Mouse (Mus musculus) frontal cortex, postnatal 25 days (tissue): ENCODE measurements at regions not wholly inside any gene's neighbourhood (a gene's known extent, or its start where the extent isn't known, plus 50 kb on each side); places are given as distances from the start of the nearest gene placed in this dataset.

Experiments
- DNase-seq, 2 experiments: peaks; one replicate each; pipeline ENCODE4 v3.0.0; 2022; ENCODE audit warnings: low spot score in 2 of 2

DNA sequence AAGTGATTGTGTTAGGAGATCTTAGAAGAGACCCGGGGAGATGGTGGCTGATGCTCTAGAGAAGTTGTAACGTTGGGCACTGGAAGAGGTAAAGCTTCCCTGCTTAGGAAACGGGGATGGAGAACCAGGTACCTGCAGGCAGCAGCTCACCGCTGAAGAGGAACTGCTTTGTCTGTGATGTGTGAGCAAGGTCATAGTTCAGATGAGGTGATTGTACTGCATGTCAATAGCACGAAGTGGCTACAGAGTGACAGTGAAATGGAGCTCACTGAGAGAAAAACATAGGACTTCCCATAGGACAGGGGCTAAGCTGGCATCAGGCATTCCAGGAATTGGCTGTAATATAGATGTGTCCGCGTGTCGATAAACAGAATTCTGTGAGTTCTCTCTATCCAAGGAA is 205.1 kb upstream of the Tet2 start:
- DNase-seq = no peak

DNA sequence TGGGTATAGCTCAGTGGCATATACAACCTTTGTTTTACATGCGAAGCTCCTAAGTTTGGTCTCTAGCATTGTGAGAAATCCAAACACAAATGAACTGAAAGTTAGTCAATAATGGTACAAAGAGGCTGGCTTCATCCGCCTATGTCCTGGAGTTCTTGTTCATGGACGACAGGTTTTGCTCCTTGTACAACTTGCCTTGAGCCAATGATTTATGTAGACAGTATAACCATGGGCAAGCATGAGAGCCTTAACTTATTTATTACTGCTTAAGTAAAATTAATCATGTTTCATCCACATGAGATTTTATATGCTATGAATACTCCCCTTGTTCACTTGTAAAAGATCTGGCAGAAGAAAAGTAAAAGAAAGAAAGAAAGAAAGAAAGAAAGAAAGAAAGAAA is 205.7 kb upstream of the Tet2 start:
- no peak for DNase-seq

DNA sequence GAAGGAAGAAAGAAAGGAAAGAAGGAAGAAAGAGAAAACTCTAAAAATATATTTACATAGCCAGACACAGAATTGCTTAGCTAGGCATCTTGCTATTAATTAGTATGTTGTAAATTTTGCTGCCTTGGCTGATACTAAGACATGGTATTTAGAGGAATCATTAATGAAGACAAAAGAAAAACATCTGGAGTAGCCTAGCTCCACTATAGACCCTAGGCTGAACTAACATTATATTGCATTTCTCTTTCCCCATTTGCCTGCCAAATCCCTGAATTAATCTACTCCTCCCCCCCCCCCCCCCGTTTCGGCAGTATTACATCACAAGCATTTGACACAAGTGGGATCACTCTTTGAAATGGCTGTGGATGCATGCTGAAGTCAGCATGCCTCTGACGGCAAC is 206.1 kb upstream of the Tet2 start:
- DNase-seq = no peak

DNA sequence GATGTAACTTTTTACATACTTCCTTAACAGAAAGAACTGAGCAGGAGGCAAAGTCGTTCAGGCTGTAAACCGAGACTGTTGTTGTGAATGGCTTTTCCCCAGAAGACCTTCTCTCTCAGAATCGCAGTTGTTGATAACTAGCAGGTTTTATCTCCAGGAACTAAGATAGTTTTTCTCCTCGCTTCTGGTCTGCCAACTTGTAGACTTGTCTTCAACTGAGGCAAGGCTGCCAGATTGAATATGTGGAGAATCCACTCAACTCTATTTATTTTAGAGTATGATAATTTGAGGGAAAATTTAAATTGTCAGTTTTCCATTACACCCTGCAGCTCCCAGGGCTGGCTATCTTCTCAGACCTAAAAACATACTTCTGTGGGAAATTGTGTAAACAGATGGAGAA is 206.6 kb upstream of the Tet2 start:
- no peak for DNase-seq

DNA sequence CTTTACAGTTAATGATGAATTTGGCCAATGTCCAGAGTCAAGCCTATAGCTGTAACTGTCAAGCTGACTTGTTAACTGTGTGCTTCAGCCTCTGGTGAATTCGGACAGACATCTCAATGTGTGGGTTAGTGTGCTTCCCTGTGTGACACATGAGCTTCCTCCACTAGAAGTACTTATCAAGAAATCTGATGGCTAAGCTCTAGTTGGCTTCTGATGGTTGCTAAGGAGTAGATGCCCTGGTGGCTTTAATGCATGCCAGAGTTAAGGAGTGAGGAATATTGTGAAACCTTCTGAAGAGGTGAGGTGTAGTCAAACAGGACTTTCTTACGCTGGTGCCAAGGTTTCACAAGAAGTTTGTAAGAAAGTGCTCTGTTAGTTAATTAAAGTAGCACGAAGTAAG is 208.1 kb upstream of the Tet2 start:
- no peak for DNase-seq

DNA sequence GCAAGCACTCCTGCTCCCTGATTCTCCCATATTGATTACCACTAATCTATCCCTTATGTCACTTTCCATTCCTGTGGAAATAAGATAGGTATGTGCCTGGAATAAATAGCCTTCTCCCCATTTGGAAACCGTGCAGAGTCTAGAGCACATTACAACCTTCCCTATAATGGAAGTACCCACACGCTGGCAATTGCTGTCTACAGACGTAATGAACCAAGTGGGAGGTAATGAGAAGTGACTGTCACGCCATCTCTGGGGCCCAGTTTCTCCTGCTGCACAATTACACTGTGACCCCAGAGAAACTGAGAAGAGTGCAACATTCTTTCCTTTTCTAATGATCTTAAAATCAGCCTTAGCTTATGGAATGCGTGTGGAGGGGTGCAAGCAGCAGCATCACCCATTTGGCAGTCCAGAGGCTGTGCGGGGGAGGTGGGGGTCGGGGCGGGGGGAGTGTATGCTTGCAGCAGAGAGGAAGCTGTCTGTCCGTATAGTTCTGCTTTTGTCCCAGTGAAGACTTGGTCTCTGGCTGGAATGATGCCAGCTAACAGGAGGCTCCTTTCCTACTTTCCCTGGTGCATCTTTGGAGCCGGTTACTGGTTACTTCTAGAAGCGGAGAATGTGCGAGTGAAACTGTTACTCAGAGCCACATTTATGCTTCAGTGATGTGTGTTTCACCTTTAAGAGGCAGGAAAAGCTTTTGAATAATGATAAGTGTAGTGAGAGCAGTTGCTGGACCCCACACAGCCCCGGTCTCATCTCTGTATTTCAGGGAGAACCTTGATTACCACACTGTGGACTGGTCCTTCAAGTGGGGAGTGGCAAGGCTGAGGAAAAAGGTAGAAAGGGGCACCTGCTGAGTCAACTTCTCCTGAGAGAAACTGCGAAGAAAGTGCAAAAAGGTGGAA is 209.3 kb upstream of the Tet2 start:
- no peak for DNase-seq

DNA sequence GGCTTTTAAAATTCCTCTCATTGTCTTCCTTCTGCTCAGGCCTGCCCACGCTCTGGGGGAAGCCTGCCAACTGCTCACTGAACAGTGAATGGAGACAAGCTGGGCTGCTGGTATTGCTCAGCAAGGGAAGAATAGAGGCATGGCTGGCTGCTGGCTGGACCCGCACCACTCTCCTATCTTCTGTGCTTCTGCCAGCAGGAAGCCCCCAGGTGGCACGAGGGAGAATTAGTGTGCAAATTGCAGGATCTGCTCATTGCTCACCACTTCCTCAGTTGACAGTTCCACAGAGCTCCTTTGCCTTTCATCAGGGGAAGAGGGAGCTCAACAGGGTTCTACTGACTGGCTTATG is 209.9 kb upstream of the Tet2 start:
- peak; percentile 67 to 76 for DNase-seq

DNA sequence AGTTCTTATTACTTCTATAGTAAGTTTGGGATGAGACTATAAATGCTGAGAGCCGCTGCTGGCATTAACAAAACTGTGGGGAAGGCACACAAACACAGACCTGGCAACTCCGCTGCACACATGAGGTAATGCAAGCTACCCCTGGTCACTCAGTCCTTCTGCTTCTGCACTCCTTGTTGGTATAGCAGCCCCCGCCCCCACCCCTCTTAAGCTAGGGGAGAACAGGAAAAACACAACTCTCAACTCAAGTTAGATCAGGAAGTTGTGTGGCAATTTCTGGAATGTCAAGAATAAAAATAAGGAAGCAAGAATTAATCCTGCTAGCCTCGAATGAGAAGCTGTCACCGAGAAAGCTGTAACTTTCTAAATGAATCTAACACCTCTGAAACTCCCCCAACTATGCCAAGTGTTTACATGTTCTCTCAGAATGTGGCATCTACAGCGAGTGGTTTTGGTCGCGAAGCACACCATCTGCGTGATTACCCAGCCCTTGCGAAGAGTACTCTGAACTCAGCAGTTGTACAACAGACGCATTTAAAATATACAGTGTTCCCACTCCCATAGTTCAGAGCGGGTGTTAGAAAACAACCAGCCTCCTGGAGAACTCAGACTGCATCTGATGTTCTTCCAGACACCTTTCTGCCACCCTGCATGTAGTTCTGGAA is 212.9 kb upstream of the Tet2 start:
- no peak for DNase-seq

DNA sequence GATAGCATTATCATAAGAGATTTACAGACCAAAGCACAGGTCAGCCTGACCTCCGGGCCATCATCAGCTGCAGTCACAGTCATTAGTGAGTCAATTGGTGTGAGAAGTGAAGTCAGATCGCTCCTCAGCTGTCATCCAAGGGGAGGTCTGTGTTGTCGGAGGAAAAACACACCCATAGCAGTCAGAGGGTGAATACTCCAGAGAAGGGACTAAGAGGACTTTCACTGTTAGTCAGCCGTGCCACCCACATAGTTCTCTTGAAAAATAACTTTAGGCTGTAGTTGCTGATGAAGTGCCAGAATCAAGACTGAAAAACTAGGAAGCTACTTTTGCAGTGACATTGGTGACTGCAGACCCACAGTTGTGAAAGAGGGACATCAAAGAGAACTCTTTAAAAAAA is 213.5 kb upstream of the Tet2 start:
- DNase-seq = no peak

DNA sequence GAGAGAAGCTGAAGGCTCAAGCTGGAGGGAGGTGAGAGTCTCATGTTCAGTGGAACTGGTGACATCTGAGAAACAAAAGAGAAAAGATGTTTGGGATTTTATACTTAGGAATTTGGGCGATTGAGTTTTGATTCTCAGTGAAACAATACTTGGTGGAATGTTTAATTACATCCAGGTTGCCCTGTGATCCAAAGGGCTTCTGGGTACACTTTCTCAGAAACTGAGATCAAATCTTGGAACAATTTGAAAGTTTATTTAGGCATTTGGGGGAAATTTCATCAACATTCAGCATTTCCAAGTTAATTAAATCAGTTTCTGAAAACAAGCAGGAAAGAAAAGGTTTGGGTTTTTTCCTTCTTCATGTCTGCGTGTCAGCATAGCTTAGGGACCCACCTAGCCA is 214.7 kb upstream of the Tet2 start:
- DNase-seq = no peak

DNA sequence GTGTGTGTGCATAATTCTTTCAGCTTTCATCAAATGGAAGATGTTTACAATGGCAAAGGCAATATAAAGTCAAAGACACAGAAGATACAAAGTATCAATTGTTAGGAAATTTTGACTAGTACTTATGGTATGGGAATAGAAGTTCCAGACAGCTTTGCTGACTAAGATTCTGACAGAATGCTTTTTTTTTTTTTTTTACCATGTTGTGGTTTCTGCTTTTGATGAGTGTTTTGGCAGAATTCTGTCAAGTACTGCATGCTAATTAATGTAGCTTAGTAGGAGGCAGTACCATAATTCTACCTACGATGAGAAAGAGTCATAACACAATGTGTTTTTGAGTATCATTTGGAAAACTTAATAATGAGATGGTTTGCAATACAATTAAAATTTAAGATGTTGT is 215.3 kb upstream of the Tet2 start:
- no peak for DNase-seq

DNA sequence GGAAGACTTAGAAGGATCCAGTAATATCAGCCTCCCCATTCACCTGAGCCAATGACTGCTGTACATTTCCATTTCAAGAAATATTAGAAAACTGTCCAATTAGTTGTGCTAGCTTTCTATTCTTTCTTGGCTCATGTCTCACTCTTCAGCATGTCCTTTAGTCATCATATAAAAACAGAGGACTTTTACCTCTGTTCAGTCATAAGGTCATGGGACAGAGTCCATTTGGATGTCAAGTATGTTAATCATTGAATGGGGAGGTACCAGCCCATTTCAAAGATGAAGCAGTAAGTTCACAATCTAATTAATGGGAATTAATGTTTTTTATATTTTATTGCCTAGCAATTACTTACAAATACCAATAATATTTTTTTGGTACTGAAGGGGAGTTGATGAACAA is 218.8 kb upstream of the Tet2 start:
- DNase-seq = no peak

DNA sequence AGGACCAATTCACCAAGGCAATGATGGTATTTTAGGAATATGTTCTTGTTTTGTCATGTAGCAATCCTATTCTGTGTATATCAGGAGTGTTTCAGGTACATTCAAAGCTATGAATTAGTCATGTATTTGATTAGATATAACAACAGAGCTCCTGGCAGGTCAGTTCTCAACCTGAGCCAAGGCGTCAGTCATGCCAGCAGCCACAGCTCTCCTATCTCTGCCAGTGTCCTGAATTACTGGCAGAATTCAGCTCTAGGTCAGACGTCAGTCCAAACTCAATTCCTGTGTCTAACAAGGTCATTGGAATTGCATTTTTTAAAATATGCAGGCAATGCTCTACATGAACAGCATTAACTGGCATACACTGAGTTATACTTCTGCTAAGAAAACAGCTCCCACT is 228.6 kb upstream of the Tet2 start:
- DNase-seq = no peak

DNA sequence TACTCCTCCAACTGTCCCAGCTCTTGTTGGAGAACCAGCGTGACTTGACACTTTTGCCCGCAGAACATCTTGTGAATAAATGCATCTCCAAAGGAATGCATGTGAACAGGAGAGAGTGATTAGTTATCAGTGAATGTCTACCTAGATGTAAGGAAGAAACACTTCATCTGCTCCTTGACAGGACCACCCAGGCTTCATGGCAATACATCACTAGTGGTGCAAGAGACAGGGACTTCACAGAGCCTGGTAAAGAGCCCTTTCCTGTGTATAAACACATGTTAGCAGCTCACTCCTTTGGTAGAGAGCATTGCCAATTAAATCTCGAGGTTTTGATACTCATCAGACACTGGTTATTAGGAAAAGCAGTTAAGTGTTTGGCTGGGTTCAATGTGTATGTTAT is 229.3 kb upstream of the Tet2 start:
- DNase-seq = no peak

DNA sequence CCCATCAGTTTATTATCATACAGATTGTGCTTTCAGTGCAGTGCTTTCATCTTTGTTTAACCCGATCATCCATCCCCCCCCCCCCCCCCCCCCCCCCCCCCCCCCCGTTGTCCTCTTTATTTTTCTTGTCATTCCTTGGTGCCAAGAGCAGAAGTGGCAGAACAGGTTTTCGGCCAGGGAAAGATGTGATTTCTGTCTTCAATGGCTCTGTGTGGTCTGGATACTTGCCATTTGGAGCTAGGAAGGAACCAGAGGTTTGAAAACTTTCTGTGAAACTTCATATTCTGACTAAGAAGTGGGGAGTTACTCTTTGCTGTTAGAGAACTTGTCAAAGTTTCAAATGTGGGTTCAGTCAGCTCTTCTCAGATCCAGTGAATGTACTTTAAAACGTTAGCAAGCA is 231.1 kb upstream of the Tet2 start:
- no peak for DNase-seq

DNA sequence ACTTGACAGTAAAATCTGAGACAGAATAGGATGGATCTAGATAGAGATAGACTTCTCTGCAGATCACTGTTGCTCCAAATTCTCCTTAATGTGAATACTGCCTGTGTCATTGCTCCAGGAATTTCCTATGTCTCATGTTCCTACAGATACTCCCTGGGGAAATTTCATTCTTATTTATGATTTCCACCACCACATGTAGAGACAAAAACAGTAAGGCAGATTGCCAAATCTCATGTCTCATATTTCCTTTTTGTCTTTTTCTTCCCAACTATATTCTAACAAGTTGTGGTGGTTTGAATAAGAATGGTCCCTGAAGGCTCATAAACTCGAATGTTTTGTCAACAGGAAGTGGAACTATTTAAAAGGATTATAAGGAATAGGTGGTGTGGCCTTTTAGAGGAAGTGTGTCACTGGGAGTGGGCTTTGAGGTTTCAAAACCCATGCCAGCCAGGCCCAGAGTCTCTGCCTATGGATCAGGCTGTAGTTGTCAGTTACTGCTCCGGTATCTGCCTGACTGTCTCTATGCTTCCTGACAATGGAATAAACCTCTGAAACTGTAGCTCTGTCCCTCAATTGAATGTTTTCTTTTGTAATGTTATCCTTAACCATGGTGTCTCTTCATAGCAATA is 234.3 kb upstream of the Tet2 start:
- DNase-seq = no peak

DNA sequence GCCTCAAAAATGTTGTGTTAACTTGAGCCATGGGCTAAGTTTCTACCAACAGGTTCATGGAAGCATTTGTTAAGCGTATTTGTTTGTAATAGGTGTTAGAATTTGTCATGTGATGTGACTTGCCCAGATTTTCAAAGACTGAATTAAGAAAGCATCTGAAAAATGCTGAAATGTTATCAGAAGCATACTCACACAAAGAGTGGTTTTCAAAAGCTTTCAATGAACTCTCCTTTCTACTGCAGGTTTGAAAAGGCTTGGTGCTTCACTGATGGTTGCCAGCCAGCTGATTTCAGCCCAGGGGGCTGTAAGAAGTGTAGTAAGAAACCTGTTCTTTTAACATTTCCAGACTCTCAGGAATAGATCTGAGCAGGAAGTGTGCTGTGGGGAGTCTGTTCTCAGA is 238.1 kb upstream of the Tet2 start:
- DNase-seq = no peak

DNA sequence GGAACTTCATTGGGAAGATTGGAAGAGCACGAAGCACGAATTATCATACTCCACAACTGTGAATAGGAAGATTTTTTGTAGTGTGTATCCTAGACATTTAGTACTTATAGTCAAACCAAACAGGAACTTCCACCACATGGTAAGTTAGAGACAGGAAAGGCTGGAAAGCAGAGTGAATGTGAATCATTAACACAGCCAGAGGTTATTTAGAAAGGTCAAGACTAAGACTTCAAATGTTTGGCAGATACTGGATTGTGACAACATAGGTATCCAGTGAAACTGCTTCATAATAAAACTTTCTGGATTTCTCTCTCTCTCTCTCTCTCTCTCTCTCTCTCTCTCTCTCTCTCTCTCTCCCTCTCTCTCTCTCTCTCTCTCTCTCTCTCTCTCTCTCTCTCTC is 246.4 kb upstream of the Tet2 start:
- DNase-seq = no peak

DNA sequence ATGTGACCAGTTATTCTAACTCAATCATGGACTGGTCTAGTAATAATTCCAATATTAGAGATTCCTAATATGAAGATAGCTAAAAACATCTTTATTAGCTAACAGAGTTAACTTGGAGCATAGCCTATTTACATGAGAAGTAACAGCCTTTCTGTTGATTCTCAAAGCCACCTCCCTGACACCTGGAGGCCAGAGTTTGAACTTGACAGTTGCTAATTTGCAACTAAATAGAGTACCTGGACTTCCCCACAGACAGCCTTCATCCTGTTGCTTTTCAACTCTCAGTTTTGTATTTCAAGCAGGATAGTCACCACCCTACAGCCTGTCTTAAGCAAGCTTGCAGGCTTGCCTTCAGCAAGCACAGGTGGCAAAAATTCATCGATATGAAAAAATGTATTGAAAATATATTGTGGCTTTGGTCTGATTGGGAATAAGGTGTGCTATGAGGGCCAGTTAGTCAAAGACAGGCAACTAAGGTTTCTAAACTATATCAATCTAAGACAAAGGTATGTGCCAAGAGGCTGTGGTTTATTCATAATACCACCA is 264.1 kb upstream of the Tet2 start:
- DNase-seq = no peak

DNA sequence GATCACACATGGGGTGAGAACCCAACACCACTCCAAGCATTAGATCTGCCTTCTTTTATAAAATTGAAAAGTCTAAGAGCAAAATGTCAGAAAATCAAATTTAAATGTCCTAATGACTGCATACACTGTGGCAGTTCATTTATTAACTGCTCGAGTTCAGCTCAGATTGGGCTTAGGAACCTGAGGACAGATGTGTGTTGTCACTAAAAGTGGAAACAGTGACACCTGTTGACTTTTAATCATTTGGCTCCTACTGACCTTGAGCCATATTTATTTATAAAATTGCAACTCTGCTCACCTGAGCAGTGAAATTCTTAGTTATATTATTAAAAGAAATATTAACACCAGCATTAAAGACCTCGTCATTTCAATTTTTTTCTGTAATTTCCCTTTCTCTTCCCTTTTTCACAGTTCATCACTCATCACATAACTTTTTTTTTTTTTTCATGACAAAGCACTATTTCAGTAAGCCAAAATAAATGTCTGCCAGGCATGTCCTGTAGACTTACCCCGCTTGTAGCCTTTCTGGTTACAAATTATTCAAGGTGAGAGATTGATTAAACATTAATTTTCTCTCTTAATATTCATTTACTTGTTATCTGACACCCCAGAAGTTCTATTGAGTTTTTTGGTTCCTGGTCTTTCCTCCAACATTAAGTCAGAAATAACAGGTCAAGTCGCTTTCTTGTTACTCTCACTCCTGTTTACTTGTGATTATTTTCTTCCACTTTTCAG is 274.2 kb upstream of the Tet2 start:
- DNase-seq = no peak

DNA sequence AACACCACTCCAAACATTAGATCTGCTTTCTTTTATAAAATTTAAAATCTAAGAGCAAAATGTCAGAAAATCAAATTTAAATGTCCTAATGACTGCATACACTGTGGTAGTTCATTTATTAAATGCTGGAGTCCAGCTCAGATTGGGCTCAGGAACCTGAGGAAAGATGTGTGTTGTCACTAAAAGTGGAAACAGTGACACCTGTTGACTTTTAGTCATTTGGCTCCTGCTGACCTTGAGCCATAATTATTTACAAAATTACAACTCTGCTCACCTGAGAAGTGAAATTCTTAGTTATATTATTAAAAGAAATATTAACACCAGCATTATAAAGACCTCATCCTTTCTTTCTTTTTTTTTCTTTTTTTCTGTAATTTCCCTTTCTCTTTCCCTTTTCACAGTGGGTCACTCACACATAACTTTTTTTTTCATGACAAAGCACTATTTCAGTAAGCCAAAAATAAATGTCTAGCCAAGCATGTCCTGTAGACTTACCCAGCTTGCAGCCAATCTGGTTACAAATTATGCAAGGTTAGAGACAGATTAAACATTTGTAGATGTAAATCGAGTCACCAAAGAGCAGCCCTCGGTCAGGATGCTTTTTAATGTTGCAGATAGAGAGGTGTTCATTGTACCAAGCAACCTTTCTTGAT is 288.9 kb upstream of the Tet2 start:
- DNase-seq = no peak

DNA sequence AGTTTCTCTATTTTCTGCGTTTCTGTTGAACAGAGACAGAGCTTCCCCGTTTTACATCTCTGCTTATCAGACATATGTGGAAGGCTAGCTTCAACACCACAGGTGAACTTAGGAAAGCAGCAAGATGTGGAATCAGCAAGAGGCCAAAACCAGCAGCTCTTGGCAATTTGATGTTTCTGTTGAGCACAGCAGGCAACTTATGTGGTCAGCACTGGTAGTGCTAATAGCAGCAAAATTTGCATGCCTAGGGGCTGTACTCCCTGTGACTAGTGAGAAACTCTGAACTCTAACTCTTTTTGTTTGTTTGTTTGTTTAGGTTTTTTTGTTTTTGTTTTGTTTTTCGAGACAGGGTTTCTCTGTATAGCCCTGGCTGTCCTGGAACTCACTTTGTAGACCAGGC is 289.5 kb upstream of the Tet2 start:
- DNase-seq = no peak
